Mouse (Mus musculus): ENCODE results near the gene Manba. TPM values are rescaled to one million over a fixed set of nuclear protein-coding genes. Genes with fewer than 3 reads are reported as not detected.

The Manba gene
- polyA plus RNA-seq, 1 experiment from 2014 or later: 5.8 TPM

DNA sequence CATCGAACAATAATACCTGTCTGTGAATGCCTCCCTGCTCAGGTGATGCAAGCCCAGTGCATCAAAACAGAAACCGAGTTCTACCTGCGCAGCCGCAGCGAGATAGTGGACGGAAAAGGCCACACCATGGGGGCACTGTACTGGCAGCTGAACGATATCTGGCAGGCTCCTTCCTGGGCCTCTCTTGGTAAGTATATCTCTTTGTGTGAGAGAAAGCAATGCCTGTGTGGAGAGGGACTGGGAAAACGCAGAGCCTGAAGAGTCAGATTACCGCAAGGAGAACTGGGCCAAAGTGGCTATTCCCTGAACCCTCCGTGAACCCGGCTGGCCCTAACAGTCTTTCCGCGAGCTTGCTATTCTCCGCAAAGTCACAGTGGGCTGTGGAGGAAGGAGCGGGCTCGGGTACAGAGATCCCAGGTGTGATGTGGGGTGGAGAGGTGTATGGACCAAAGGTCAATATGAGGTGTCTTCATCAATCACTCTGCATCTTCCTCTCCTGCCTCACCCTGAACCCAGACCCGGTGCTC, 77.8 kb downstream of the Manba start:
- Histone ChIP-seq H3K9ac (no peak overlapping the region), H3K36me3 (replicated peaks) (no peaks in the 10 kb centered on the region), H3K9me3 (replicated peaks) (no peaks in the 10 kb centered on the region), H3K4me3 (replicated peaks) (no peak overlapping the region), H3K27me3 (no peaks in the 10 kb centered on the region), H3K4me1 (replicated peaks) (no peaks in the 10 kb centered on the region), H3K27ac (replicated peaks) (no peak overlapping the region), H3K4me2 (no peak overlapping the region)
- WGBS (ENCODE audit: insufficient replicate concordance): 82% methylated on average over 17 of the region's 17 CpGs
- no peak for ATAC-seq (ENCODE audit: insufficient read depth)

DNA sequence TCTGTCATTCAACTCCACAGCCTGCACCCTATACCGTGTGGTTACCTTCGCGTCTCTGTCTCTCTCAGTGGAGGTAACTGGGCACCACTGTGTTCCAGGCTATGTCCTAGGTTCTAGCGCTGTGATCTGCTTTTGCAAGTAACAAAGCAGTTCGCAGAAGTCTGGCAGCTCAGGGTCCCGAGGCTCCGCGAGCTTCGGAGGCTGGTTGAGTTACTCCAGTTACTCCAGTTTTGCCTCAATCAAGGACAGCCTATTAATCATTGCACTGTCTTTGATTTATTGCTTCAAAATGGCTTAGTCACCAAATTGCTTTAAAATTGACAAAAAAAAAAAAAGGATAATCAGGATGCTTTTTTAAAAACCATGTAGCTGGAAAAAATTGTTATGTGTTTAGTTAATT, 79.3 kb downstream of the Manba start:
- H3K4me1 ChIP-seq (replicated peaks): no peaks in the 10 kb centered on the region
- 84% methylated on average over 9 of the region's 9 CpGs for WGBS (ENCODE audit: insufficient replicate concordance)
- no peak overlapping the region for H3K27ac ChIP-seq (replicated peaks)
- no peak overlapping the region for H3K4me2 ChIP-seq
- no peaks in the 10 kb centered on the region for H3K27me3 ChIP-seq
- no peak overlapping the region for H3K4me3 ChIP-seq (replicated peaks)
- no peaks in the 10 kb centered on the region for H3K9me3 ChIP-seq (replicated peaks)
- H3K36me3 ChIP-seq (replicated peaks): no peaks in the 10 kb centered on the region
- no peak for ATAC-seq (ENCODE audit: insufficient read depth)
- H3K9ac ChIP-seq: no peak overlapping the region

DNA sequence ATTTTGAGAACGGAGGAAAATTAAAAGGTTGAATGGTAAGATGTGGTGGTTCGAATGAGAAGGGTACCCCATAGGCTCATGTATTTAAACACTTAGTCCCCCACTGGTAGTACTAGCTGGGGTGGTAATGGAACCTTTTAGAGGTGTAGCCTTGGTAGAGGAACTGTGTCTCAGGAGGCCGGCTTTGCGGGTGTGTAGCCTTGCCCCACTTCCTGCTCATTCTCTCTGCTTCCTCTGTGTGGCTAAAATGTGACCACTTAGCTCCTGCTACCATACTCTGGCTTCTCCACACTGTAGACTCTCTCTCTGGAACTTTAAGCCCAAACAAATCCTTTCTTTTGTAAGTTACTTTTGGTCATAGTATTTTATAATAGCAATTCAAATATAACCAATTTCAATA, 79.9 kb downstream of the Manba start:
- Histone ChIP-seq H3K4me2 (no peak overlapping the region), H3K4me3 (replicated peaks) (no peak overlapping the region), H3K36me3 (replicated peaks) (no peaks in the 10 kb centered on the region), H3K27me3 (no peaks in the 10 kb centered on the region), H3K4me1 (replicated peaks) (no peaks in the 10 kb centered on the region), H3K9me3 (replicated peaks) (no peaks in the 10 kb centered on the region), H3K9ac (no peak overlapping the region), H3K27ac (replicated peaks) (no peak overlapping the region)
- WGBS (ENCODE audit: insufficient replicate concordance): 32% methylated on average over 4 of the region's 4 CpGs
- ATAC-seq (ENCODE audit: insufficient read depth): no peak

DNA sequence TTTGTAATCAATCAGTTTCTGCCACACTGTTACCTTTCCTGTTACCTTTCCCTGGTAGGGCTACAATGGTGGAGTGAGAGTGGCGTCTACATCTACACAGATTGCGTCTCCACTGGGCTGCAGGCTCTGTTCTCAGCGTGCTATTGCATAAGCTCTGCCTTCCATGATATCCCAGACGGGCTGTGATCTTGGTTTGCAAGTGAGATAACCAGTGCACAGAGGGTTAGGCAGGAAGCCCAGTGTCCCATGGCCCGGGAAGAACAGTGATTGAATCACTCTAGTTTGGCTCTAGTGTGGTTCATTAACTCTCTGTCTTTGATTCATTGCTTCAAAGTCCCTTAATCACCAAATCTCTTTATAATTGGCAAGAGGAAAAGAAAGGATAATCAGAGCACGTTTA, 82.5 kb downstream of the Manba start:
- Histone ChIP-seq H3K36me3 (replicated peaks) (no peaks in the 10 kb centered on the region), H3K9me3 (replicated peaks) (no peaks in the 10 kb centered on the region), H3K4me3 (replicated peaks) (no peak overlapping the region), H3K27ac (replicated peaks) (no peak overlapping the region), H3K4me1 (replicated peaks) (no peaks in the 10 kb centered on the region), H3K9ac (no peak overlapping the region), H3K27me3 (no peaks in the 10 kb centered on the region), H3K4me2 (no peak overlapping the region)
- no peak for ATAC-seq (ENCODE audit: insufficient read depth)
- 49% methylated on average over 6 of the region's 6 CpGs for WGBS (ENCODE audit: insufficient replicate concordance)

DNA sequence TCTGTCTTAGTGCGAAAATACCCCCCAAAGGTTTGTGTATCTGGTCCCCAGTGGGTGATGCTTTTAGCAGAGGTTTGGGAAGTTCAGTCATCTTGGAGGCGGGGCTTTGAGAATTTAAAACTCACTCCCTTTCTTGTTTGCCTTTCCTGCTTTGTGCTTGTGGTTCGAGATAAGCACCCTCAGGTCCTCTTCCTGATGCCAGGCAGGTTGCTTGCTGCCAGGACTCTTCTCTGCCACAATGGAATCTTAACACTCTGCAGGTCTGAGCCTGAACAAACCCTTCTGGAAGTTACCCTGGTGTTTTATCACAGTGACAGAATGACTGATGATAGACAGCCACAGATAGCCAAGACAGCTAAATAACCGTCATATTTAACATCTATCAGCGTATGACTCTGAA, 83.2 kb downstream of the Manba start:
- no peak overlapping the region for H3K27ac ChIP-seq (replicated peaks)
- no peak overlapping the region for H3K9ac ChIP-seq
- H3K4me3 ChIP-seq (replicated peaks): no peak overlapping the region
- no peak for ATAC-seq (ENCODE audit: insufficient read depth)
- H3K36me3 ChIP-seq (replicated peaks): no peaks in the 10 kb centered on the region
- H3K9me3 ChIP-seq (replicated peaks): no peaks in the 10 kb centered on the region
- no peaks in the 10 kb centered on the region for H3K27me3 ChIP-seq
- WGBS (ENCODE audit: insufficient replicate concordance): 28% methylated on average over 5 of the region's 5 CpGs
- no peak overlapping the region for H3K4me2 ChIP-seq
- H3K4me1 ChIP-seq (replicated peaks): no peaks in the 10 kb centered on the region

DNA sequence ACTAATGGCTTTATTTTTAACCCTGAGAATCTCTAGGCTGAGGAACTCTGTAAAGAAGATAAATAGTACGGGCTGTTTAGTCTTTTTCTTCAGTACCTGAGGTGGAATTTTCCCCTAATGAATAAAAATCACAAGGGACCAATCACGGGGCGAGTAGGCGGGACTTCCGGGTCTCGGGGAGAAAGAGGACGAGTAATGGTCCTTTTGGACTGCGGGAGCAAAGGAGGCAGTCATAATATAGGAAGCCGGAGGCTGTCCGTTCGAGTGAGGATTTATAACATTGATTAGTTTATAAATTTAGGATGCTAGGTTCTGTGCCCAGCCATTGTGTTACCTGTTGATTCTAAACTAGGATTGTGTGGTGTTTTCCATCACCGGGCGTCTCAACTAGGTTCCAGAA, 86.1 kb downstream of the Manba start:
- no peak for ATAC-seq (ENCODE audit: insufficient read depth)
- no peaks in the 10 kb centered on the region for H3K27me3 ChIP-seq
- H3K27ac ChIP-seq (replicated peaks): no peak overlapping the region
- no peak overlapping the region for H3K9ac ChIP-seq
- no peaks in the 10 kb centered on the region for H3K36me3 ChIP-seq (replicated peaks)
- H3K4me1 ChIP-seq (replicated peaks): no peaks in the 10 kb centered on the region
- no peaks in the 10 kb centered on the region for H3K9me3 ChIP-seq (replicated peaks)
- H3K4me3 ChIP-seq (replicated peaks): no peak overlapping the region
- no peak overlapping the region for H3K4me2 ChIP-seq
- WGBS (ENCODE audit: insufficient replicate concordance): 69% methylated on average over 13 of the region's 13 CpGs

DNA sequence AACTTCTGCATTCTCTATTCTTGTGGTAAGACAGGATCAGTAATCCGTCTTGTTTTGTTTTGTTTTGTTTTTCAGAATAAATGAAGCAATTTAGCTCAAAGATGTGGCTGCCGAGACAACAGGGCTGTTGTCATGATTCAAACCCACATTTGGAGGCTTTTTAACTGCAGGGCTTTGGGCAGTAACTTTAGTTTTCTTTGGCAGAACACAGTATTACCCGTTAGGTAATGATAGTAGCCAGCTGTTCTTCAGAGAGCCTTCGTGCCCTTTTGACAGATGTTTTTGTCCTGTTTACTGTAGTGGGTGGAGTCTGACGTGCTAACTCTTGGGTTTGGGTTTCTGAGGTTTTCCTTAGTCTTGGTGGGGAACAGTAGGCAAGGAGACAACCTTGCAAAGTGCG, 87.6 kb downstream of the Manba start:
- Histone ChIP-seq H3K4me2 (no peak overlapping the region), H3K9me3 (replicated peaks) (no peaks in the 10 kb centered on the region), H3K36me3 (replicated peaks) (no peaks in the 10 kb centered on the region), H3K27me3 (no peaks in the 10 kb centered on the region), H3K4me1 (replicated peaks) (no peaks in the 10 kb centered on the region), H3K9ac (no peak overlapping the region), H3K27ac (replicated peaks) (no peak overlapping the region), H3K4me3 (replicated peaks) (no peak overlapping the region)
- ATAC-seq (ENCODE audit: insufficient read depth): no peak
- 39% methylated on average over 6 of the region's 6 CpGs for WGBS (ENCODE audit: insufficient replicate concordance)

DNA sequence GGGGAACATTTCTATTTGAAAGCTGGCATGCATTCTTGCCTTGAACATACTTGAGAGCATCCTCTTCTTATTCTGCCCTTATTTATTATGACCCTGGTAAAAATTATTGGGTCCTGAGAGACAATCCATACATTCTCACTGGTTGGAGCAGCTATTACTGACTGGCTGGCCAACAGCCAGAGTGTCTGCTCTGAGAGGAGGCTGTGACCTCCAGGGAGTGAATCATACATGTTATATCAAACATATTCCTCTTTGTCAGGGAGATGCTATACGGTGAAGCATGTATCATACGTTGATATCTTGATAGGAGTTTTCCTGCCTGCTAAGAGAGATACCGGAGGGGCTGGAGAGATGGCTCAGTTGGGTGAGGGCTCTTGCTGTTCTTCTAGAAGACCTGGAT, 89.7 kb downstream of the Manba start:
- Histone ChIP-seq H3K4me2 (no peak overlapping the region), H3K4me1 (replicated peaks) (no peaks in the 10 kb centered on the region), H3K36me3 (replicated peaks) (no peaks in the 10 kb centered on the region), H3K4me3 (replicated peaks) (no peak overlapping the region), H3K27ac (replicated peaks) (no peak overlapping the region), H3K9me3 (replicated peaks) (no peaks in the 10 kb centered on the region), H3K9ac (no peak overlapping the region), H3K27me3 (no peaks in the 10 kb centered on the region)
- no peak for ATAC-seq (ENCODE audit: insufficient read depth)
- WGBS (ENCODE audit: insufficient replicate concordance): 55% methylated on average over 3 of the region's 3 CpGs

DNA sequence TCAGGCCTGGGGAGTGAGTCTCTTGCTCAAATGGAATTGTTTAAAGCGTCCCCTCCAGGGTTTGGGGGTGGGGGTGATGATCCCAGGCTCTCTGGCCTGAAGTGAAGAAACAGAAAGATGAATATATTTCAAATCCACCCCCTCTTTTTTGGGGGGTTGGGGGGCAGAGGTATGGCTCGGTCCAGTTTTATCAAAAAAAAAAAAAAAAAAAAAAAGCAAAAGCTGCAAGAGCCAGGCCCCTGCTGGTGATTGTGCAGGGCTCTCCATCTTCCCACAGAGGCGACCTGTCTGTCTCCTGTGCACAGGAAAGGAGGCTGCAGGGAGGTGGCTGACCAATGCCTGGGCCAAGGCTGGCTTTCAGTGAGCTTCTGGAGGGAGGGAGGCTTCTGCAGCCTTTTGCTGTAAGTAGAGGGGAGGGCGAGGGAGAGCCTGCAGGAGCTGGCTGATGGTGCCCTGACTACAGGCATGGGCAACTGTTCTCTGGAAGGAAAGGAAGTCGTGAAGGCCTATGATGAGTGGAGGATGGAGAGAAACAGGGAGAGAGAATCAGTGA, 93.3 kb downstream of the Manba start:
- WGBS (ENCODE audit: insufficient replicate concordance): 43% methylated on average over 5 of the region's 5 CpGs

DNA sequence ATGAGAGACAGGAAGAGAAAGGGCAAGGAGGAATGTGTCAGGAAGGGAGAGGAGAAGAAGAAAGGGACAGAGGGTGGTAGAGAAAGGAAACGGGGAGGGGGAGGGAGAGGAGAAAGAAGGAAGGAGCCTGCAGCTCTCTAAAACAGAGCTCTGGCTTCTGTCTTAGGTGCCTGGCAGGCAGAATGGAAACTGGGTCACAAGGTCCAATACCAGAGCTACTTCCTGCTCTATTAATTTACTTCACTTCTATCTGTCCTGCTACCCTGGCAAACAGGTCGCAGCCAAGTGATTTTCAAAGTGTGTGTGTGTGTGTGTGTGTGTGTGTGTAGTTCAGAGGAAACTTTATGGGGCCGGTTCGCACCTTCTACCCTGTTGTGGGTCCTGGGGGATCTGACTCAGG, 93.8 kb downstream of the Manba start:
- H3K27ac ChIP-seq (replicated peaks): no peak overlapping the region
- no peaks in the 10 kb centered on the region; the same call in none of the 2 replicates for H3K4me1 ChIP-seq (replicated peaks)
- H3K36me3 ChIP-seq (replicated peaks): 0 out of 2 replicates have a peak, but pooled peaks cover 4% of the 10 kb centered on the region
- H3K4me3 ChIP-seq (replicated peaks): no peak overlapping the region
- no peak for ATAC-seq (ENCODE audit: insufficient read depth)
- H3K27me3 ChIP-seq: no peaks in the 10 kb centered on the region
- H3K9ac ChIP-seq: no peak overlapping the region
- 49% methylated on average over 4 of the region's 4 CpGs for WGBS (ENCODE audit: insufficient replicate concordance)
- no peak overlapping the region for H3K4me2 ChIP-seq
- no peaks in the 10 kb centered on the region for H3K9me3 ChIP-seq (replicated peaks)

More for the DNA sequence above, 93.3 kb downstream of the Manba start:
- H3K27ac ChIP-seq (replicated peaks): no peak overlapping the region
- H3K27me3 ChIP-seq: no peaks in the 10 kb centered on the region
- H3K4me2 ChIP-seq: no peak overlapping the region
- no peaks in the 10 kb centered on the region; the same call in none of the 2 replicates for H3K4me1 ChIP-seq (replicated peaks)
- H3K36me3 ChIP-seq (replicated peaks): no peaks in the 10 kb centered on the region
- H3K4me3 ChIP-seq (replicated peaks): no peak overlapping the region
- no peak overlapping the region for H3K9ac ChIP-seq
- H3K9me3 ChIP-seq (replicated peaks): no peaks in the 10 kb centered on the region
- ATAC-seq (ENCODE audit: insufficient read depth): no peak

DNA sequence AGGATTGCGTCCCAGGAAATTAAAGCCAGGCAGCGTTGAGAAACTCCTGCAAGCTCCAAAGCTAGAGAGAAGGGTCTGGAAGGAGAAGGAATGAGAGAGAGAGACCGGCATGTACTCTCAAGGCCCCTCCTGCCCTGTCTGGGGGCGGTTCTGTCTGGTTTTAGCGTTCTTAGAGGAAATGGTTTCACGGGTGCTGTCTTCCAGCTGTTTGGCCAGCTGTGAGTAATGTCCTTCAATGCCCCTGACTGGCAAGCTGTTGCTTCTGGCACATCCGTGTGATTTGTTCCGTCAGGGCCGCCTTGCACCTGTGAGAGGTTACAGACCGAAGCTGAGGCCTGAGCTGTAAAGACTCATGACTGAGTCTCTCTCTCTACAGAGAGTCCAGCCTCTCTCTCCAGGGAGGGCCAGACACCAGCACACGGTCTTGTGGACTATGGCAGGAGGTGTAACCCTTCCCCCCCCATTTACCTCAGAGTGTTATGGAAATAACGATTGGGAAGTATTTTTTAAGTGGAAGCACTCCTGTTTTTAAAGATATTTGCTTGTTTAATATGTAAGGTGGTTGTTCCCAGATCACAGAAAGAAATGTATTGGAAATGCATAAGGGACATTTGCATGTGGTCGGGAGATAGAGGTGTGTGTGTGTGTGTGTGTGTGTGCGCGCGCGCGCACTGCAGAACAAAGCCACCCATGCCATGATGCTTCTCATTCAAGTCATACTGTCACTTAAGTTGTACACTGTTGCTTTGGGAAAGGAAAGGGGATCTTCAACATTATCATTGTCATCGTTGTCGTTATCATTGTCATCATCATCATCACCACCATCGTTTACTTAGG, 95.2 kb downstream of the Manba start:
- WGBS (ENCODE audit: insufficient replicate concordance): 65% methylated on average over 21 of the region's 21 CpGs
- ATAC-seq (ENCODE audit: insufficient read depth): no peak
- peaks cover 8% of the 10 kb centered on the region for H3K4me1 ChIP-seq (replicated peaks)
- no peaks in the 10 kb centered on the region for H3K27me3 ChIP-seq
- H3K4me2 ChIP-seq: no peak overlapping the region
- H3K9ac ChIP-seq: no peak overlapping the region
- H3K4me3 ChIP-seq (replicated peaks): no peak overlapping the region
- no peaks in the 10 kb centered on the region for H3K9me3 ChIP-seq (replicated peaks)
- no peak overlapping the region for H3K27ac ChIP-seq (replicated peaks)
- H3K36me3 ChIP-seq (replicated peaks): peaks cover 13% of the 10 kb centered on the region
